Mouse (Mus musculus): Measurements from ENCODE around the gene Ptgis. TPM values are rescaled to one million over a fixed set of nuclear protein-coding genes. Genes with fewer than 3 reads are reported as not detected.

Ptgis gene
- polyA plus RNA-seq, 1 experiment from 2014 or later, result 5.6 TPM

Other genes starting within 250 kb of the Ptgis start
- gene Stau1, start 244.3 kb downstream of the Ptgis start, polyA plus RNA-seq (2015; fragmentation: Nextera tagmentation; extraction: Ambion mirVana), result 115 and 124 TPM in 2 replicates
- gene Ddx27, start 225.4 kb downstream of the Ptgis start, polyA plus RNA-seq (2015; fragmentation: Nextera tagmentation; extraction: Ambion mirVana), result 35.5 and 38.5 TPM in 2 replicates
- gene Znfx1, start 177.6 kb downstream of the Ptgis start, polyA plus RNA-seq (2015; fragmentation: Nextera tagmentation; extraction: Ambion mirVana), result 7.9 and 8.0 TPM in 2 replicates
- 2.2 and 3.1 TPM in 2 replicates for gene Kcnb1, start 50.4 kb downstream of the Ptgis start, polyA plus RNA-seq (2015; fragmentation: Nextera tagmentation; extraction: Ambion mirVana)
- 21.6 and 22.2 TPM in 2 replicates for gene B4galt5, start 108.6 kb upstream of the Ptgis start, polyA plus RNA-seq (2015; fragmentation: Nextera tagmentation; extraction: Ambion mirVana)
- 19.5 and 22.1 TPM in 2 replicates for gene Slc9a8, start 181.1 kb upstream of the Ptgis start, polyA plus RNA-seq (2015; fragmentation: Nextera tagmentation; extraction: Ambion mirVana)